Mouse (Mus musculus): ENCODE measurements around the gene Tmem72.

Gene Tmem72

GRCm38 (mm10) chr6:116716666-116717065 is at the start of gene Tmem72:
Gene Tmem72 (minus strand): TSS chr6:116716913.
- in situ Hi-C loops (cut with MboI, MseI) = loop anchor here in 1 of 2 experiments (5.0 kb wide), 1 partner anchor 41 kb away; no protein-coding TSS in a partner anchor

GRCm38 (mm10) chr6:116764524-116764923 is 47.8 kb upstream of the Tmem72 start:
- in situ Hi-C loops (cut with MboI, MseI) = loop anchor here in 1 of 2 experiments (10.0 kb wide), 1 partner anchor 1580 kb away; no protein-coding TSS in a partner anchor

GRCm38 (mm10) chr6:116762333-116762732 is 45.6 kb upstream of the Tmem72 start:
- in situ Hi-C loops (cut with MboI, MseI) = loop anchor here in 1 of 2 experiments (10.0 kb wide), 1 partner anchor 1582 kb away; no protein-coding TSS in a partner anchor

- in situ Hi-C loops (cut with MboI, MseI) = loop anchor here in 1 of 2 experiments (10.0 kb wide), 1 partner anchor 1585 kb away; no protein-coding TSS in a partner anchor
These were observed 43.5 kb upstream of the Tmem72 start for GRCm38 (mm10) chr6:116760181-116760580.

GRCm38 (mm10) chr6:116756364-116756763 is 39.7 kb upstream of the Tmem72 start:
- in situ Hi-C loops (cut with MboI, MseI) = loop anchor here in 1 of 2 experiments (5.0 kb wide), 1 partner anchor 39 kb away; the partner anchor contains the start of gene Tmem72

- in situ Hi-C loops (cut with MboI, MseI) = no loop called here
These were observed 21.3 kb upstream of the Tmem72 start for GRCm38 (mm10) chr6:116738046-116738445.

GRCm38 (mm10) chr6:116735361-116735760 is 18.6 kb upstream of the Tmem72 start:
- in situ Hi-C loops (cut with MboI, MseI) = no loop called here

GRCm38 (mm10) chr6:116733577-116733976 is 16.9 kb upstream of the Tmem72 start:
- in situ Hi-C loops (cut with MboI, MseI) = no loop called here

GRCm38 (mm10) chr6:116724489-116725160 is 7.9 kb upstream of the Tmem72 start:
- in situ Hi-C loops (cut with MboI, MseI) = no loop called here

- in situ Hi-C loops (cut with MboI, MseI) = loop anchor here in 1 of 2 experiments (5.0 kb wide), 1 partner anchor 38 kb away; no protein-coding TSS in a partner anchor
These were observed 2.2 kb upstream of the Tmem72 start for GRCm38 (mm10) chr6:116718920-116719319.

GRCm38 (mm10) chr6:116718361-116718760 is 1.6 kb upstream of the Tmem72 start:
- in situ Hi-C loops (cut with MboI, MseI) = loop anchor here in 1 of 2 experiments (5.0 kb wide), 1 partner anchor 39 kb away; no protein-coding TSS in a partner anchor

- in situ Hi-C loops (cut with MboI, MseI) = loop anchor here in 1 of 2 experiments (5.0 kb wide), 1 partner anchor 39 kb away; no protein-coding TSS in a partner anchor
These were observed 1.1 kb upstream of the Tmem72 start for GRCm38 (mm10) chr6:116717851-116718250.

- in situ Hi-C loops (cut with MboI, MseI) = loop anchor here in 1 of 2 experiments (5.0 kb wide), 1 partner anchor 42 kb away; no protein-coding TSS in a partner anchor
These were observed 1.5 kb downstream of the Tmem72 start for GRCm38 (mm10) chr6:116715166-116715565.

GRCm38 (mm10) chr6:116714576-116714975 is 2.1 kb downstream of the Tmem72 start:
- in situ Hi-C loops (cut with MboI, MseI) = no loop called here

GRCm38 (mm10) chr6:116713966-116714365 is 2.7 kb downstream of the Tmem72 start:
- in situ Hi-C loops (cut with MboI, MseI) = no loop called here

GRCm38 (mm10) chr6:116712503-116712902 is 4.2 kb downstream of the Tmem72 start:
- in situ Hi-C loops (cut with MboI, MseI) = no loop called here

GRCm38 (mm10) chr6:116712062-116712461 is 4.7 kb downstream of the Tmem72 start:
- in situ Hi-C loops (cut with MboI, MseI) = no loop called here

GRCm38 (mm10) chr6:116704320-116704719 is 12.4 kb downstream of the Tmem72 start:
- in situ Hi-C loops (cut with MboI, MseI) = no loop called here

- in situ Hi-C loops (cut with MboI, MseI) = no loop called here
These were observed 15.9 kb downstream of the Tmem72 start for GRCm38 (mm10) chr6:116700821-116701220.

- in situ Hi-C loops (cut with MboI, MseI) = no loop called here
These were observed 18.8 kb downstream of the Tmem72 start for GRCm38 (mm10) chr6:116697896-116698425.

- in situ Hi-C loops (cut with MboI, MseI) = no loop called here
These were observed 19.3 kb downstream of the Tmem72 start for GRCm38 (mm10) chr6:116697413-116697812.

GRCm38 (mm10) chr6:116694346-116694745 is 22.4 kb downstream of the Tmem72 start:
- in situ Hi-C loops (cut with MboI, MseI) = no loop called here
